Mouse (Mus musculus) megakaryocyte progenitor cell, adult 5-6 weeks (primary cell): ENCODE results near the gene Igf2r. TPM values are rescaled to one million over a fixed set of nuclear protein-coding genes. Genes with fewer than 3 reads are reported as not detected.
A peak's percentile ranks its signal among the peaks of the same experiment; 100 is the strongest.

Experiments used
- ATAC-seq: replicated peaks from 2 replicates; pipeline ENCODE4 v1.8.0; 2016; ENCODE audit warnings: mild to moderate bottlenecking, moderate TSS enrichment, inconsistent platforms; ENCODE audit not compliant: poor library complexity
- total RNA-seq, 2 experiments: library from RNA; stranded (forward) in 1 of 2; stranded (reverse) in 1 of 2; fragments of 157-497, 149-512 nt in 1 of 2; fragments of 200-1000 nt in 1 of 2; gene quantifications; 2 replicates each; pipeline versions ENCODE4 v1.2.3 to v1.2.4; 2015 to 2017

Igf2r gene
- total RNA-seq, 2 experiments from 2014 or later = 2.6 to 3.0 TPM

GRCm38 (mm10) chr17:12782861-12783847 is 13.7 kb upstream of the Igf2r start:
- ATAC-seq = peak; percentile 83

GRCm38 (mm10) chr17:12781101-12781500 is 11.6 kb upstream of the Igf2r start:
- ATAC-seq = peak; percentile 26; the same call in 1 of the 2 replicates

- ATAC-seq = no peak
Observed at GRCm38 (mm10) chr17:12780125-12780524, 10.7 kb upstream of the Igf2r start.

- ATAC-seq = peak; percentile 63
Observed at GRCm38 (mm10) chr17:12779442-12779841, 10.0 kb upstream of the Igf2r start.

- ATAC-seq = no peak
Observed at GRCm38 (mm10) chr17:12773956-12774355, 4.5 kb upstream of the Igf2r start.

GRCm38 (mm10) chr17:12770500-12770899 is 1.0 kb upstream of the Igf2r start:
- ATAC-seq = no peak

- no peak for ATAC-seq
Observed at GRCm38 (mm10) chr17:12768415-12769379, 767 bp downstream of the Igf2r start.

- no peak for ATAC-seq
Observed at GRCm38 (mm10) chr17:12767294-12767852, 2.1 kb downstream of the Igf2r start.

GRCm38 (mm10) chr17:12763412-12763811 is 6.1 kb downstream of the Igf2r start:
- ATAC-seq = no peak

GRCm38 (mm10) chr17:12760355-12761146 is 8.9 kb downstream of the Igf2r start:
- no peak for ATAC-seq

GRCm38 (mm10) chr17:12759646-12760074 is 9.8 kb downstream of the Igf2r start:
- ATAC-seq = no peak; the same call in 1 of the 2 replicates

GRCm38 (mm10) chr17:12758701-12759455 is 10.6 kb downstream of the Igf2r start:
- ATAC-seq = no peak

GRCm38 (mm10) chr17:12757990-12758389 is 11.5 kb downstream of the Igf2r start:
- ATAC-seq = peak; percentile 59

- no peak for ATAC-seq
Observed at GRCm38 (mm10) chr17:12757161-12757560, 12.3 kb downstream of the Igf2r start.

- ATAC-seq = no peak
Observed at GRCm38 (mm10) chr17:12755951-12756350, 13.5 kb downstream of the Igf2r start.

- peak; percentile 66 for ATAC-seq
Observed at GRCm38 (mm10) chr17:12755146-12755545, 14.3 kb downstream of the Igf2r start.

- ATAC-seq = peak; percentile 68
Observed at GRCm38 (mm10) chr17:12754243-12755007, 15.0 kb downstream of the Igf2r start.

- no peak for ATAC-seq
Observed at GRCm38 (mm10) chr17:12753050-12753449, 16.4 kb downstream of the Igf2r start.
